Mouse (Mus musculus) E14TG2a.4 (cell line): ENCODE measurements around the gene Pigu.

Source experiments
- H3K27me3 ChIP-seq: 2 replicates; pipeline ENCODE4 v1.6.1; 2014; ENCODE audit warnings: low read length, control low read depth; ENCODE audit not compliant: insufficient read depth
- H3K36me3 ChIP-seq: 2 replicates; pipeline ENCODE4 v1.6.1; 2014; ENCODE audit warnings: low read length, control low read depth; ENCODE audit not compliant: insufficient read depth
- H3K4me1 ChIP-seq: replicated peaks from 2 replicates; pipeline ENCODE4 v1.6.1; 2014; ENCODE audit warnings: low read depth, low read length, control low read depth
- H3K4me3 ChIP-seq: replicated peaks from 2 replicates; pipeline ENCODE4 v1.5.1; 2014; ENCODE audit warnings: mild to moderate bottlenecking, low read length
- H3K9me3 ChIP-seq: 2 replicates; pipeline ENCODE4 v1.6.1; 2014; ENCODE audit warnings: low read length, control low read depth
- CTCF ChIP-seq: conservative IDR thresholded peaks from 2 replicates; pipeline ENCODE4 v1.5.1; 2014; ENCODE audit warnings: low read length
- NANOG ChIP-seq: IDR thresholded peaks from 2 replicates; pipeline ENCODE4 v1.6.1; 2014; ENCODE audit warnings: borderline replicate concordance, low read length, mixed read lengths
- POU5F1 ChIP-seq: IDR thresholded peaks from 2 replicates; pipeline ENCODE4 v1.6.1; 2014; ENCODE audit warnings: low read length, borderline replicate concordance

Pigu gene

DNA sequence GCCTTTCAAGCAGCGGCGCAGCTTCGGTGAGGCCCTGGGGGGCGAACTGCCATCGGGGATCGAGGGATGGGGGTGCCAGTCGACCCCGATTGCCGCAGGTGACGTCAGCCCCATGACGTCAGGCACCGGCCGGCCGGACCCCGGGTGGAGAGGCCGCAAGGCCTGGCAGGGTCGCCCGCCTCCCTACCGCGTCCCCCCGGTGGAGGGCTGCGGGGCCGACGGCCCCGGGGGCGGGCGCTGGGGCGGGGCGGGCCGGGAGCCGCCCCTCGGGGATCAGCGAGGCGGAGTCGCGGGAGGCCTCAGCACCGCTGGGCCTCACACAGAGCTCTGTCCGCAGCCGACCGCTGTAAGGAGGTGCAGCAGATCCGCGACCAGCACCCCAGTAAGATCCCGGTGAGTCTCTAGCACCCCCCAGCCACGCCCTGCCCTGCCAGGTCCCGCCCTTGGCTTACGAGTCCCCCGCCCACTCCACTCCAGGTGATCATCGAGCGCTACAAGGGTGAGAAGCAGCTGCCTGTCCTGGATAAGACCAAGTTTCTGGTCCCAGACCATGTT lies 80.5 kb downstream of the Pigu start:
- Histone ChIP-seq H3K27me3 (no peaks in the 10 kb centered on the region), H3K4me1 (peaks cover 19% of the 10 kb centered on the region), H3K36me3 (peaks cover 18% of the 10 kb centered on the region), H3K9me3 (no peaks in the 10 kb centered on the region), H3K4me3 (peak overlapping the region; percentile 99)
- TF ChIP-seq CTCF (no peak), POU5F1 (no peak), NANOG (no peak)

GRCm38 (mm10) chr2:155276195-155276594 lies 81.0 kb downstream of the Pigu start, which contains the start of gene Map1lc3a:
Gene Map1lc3a, plus strand, starts transcription at chr2:155276297.
- H3K36me3 ChIP-seq, result peaks cover 18% of the 10 kb centered on the region
- no peaks in the 10 kb centered on the region for H3K9me3 ChIP-seq
- no peak for TF ChIP-seq NANOG
- TF ChIP-seq POU5F1, result no peak
- no peak for TF ChIP-seq CTCF
- peak within 1 kb of the TSS; percentile 99 for H3K4me3 ChIP-seq
- H3K4me1 ChIP-seq, result peaks cover 19% of the 10 kb centered on the region
- no peaks in the 10 kb centered on the region for H3K27me3 ChIP-seq

GRCm38 (mm10) chr2:155273603-155274002 lies 83.6 kb downstream of the Pigu start:
- Histone ChIP-seq H3K27me3 (no peaks in the 10 kb centered on the region), H3K4me1 (peaks cover 19% of the 10 kb centered on the region), H3K4me3 (no peak overlapping the region), H3K9me3 (no peaks in the 10 kb centered on the region), H3K36me3 (peaks cover 9% of the 10 kb centered on the region)
- TF ChIP-seq CTCF, result no peak
- TF ChIP-seq POU5F1, result no peak
- TF ChIP-seq NANOG, result no peak

- TF ChIP-seq NANOG, result no peak
- no peak for TF ChIP-seq CTCF
- no peak for TF ChIP-seq POU5F1
- Histone ChIP-seq H3K4me3 (no peak overlapping the region), H3K4me1 (peaks cover 15% of the 10 kb centered on the region), H3K27me3 (no peaks in the 10 kb centered on the region), H3K36me3 (no peaks in the 10 kb centered on the region), H3K9me3 (no peaks in the 10 kb centered on the region)
Measured at GRCm38 (mm10) chr2:155272396-155273170, 84.6 kb downstream of the Pigu start.

- no peaks in the 10 kb centered on the region for H3K9me3 ChIP-seq
- H3K4me3 ChIP-seq, result no peak overlapping the region
- H3K4me1 ChIP-seq, result peaks cover 9% of the 10 kb centered on the region
- TF ChIP-seq NANOG (no peak), POU5F1 (no peak), CTCF (peak; percentile 29)
- no peaks in the 10 kb centered on the region for H3K27me3 ChIP-seq
- H3K36me3 ChIP-seq, result no peaks in the 10 kb centered on the region
Measured at GRCm38 (mm10) chr2:155271957-155272356, 85.3 kb downstream of the Pigu start.

DNA sequence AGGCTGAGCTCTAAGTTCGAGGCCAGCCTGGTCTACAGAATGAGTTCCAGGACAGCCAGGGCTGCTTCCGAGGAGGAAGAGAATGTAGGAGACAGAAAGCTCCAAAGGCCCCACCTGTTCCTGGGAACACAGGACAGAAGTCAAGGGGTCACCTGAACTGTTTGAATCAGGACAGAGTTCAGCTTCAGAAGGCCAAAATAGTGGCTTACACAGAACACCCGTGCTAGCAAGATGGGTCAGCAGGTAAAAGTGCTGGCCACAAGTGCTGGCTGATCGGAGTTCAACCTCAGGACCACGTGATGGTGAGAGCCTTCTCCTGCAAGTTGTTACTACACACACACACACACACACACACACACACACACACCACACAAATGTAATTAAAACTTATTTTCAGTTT lies 90.3 kb downstream of the Pigu start:
- Histone ChIP-seq H3K9me3 (no peaks in the 10 kb centered on the region), H3K4me1 (no peaks in the 10 kb centered on the region), H3K27me3 (no peaks in the 10 kb centered on the region), H3K4me3 (no peak overlapping the region), H3K36me3 (no peaks in the 10 kb centered on the region)
- TF ChIP-seq POU5F1 (no peak), NANOG (no peak)

DNA sequence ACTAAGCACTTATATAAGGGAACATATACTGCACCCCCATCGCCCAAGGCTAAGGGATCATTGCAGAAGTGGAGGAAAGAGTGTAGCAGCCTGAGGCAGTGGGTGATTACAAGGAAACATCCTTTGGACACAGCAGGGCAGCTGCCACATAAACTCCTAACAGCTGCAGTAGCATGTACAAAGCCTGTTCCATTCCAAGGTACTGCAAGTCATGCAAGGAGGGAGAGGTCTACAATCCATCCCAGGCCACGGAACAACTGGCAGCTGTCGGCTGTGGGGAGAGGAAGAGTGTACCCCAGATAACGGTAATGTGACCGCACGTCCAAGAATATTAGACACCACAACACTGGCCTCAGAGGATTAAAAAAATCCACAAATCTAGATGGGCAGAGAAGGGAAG lies 91.7 kb downstream of the Pigu start:
- no peaks in the 10 kb centered on the region for H3K9me3 ChIP-seq
- H3K27me3 ChIP-seq, result no peaks in the 10 kb centered on the region
- H3K4me1 ChIP-seq, result no peaks in the 10 kb centered on the region
- no peaks in the 10 kb centered on the region for H3K36me3 ChIP-seq
- no peak overlapping the region for H3K4me3 ChIP-seq
- TF ChIP-seq NANOG, result no peak
- TF ChIP-seq CTCF, result no peak
- no peak for TF ChIP-seq POU5F1

DNA sequence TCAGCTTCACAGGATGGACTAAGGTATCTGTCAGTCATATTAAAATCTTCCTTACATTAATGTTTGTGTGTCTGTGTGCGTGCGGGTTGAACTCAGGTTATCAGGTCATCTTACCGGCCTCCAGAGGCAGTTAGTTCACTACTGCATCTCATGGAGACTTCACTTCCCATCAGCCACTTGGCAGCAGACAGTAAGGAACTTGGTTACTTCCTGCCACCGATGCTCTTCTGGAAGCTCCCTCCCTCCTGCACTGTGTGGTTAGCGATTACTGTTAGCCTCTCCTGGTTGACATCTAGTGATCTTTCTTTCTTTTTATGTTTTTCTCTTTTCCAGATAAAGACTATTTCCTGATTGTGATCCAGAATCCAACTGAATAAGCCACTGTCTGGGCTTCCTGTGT lies 107.6 kb downstream of the Pigu start:
- Histone ChIP-seq H3K36me3 (peaks cover 64% of the 10 kb centered on the region), H3K4me1 (0 out of 2 replicates have a peak, but pooled peaks cover 3% of the 10 kb centered on the region), H3K27me3 (no peaks in the 10 kb centered on the region), H3K4me3 (no peak overlapping the region), H3K9me3 (no peaks in the 10 kb centered on the region)
- TF ChIP-seq NANOG, result no peak

- TF ChIP-seq CTCF (peak; percentile 26), POU5F1 (no peak)
- Histone ChIP-seq H3K4me3 (no peak overlapping the region), H3K27me3 (no peaks in the 10 kb centered on the region), H3K4me1 (0 out of 2 replicates have a peak, but pooled peaks cover 3% of the 10 kb centered on the region), H3K36me3 (peaks cover 72% of the 10 kb centered on the region), H3K9me3 (no peaks in the 10 kb centered on the region)
Measured at GRCm38 (mm10) chr2:155248718-155249117, 108.5 kb downstream of the Pigu start.
